Mouse (Mus musculus) splenic B cell, adult 2 months (primary cell): ENCODE data around the gene Nme3.

Experiments
- DNase-seq: peaks from one replicate; pipeline ENCODE4 v3.0.0-alpha.2; 2011; ENCODE audit warnings: low read depth, low spot score
- H3K27me3 ChIP-seq: 2 replicates; pipeline ENCODE4 v1.6.1; 2012; ENCODE audit warnings: mild to moderate bottlenecking, low read length, moderate library complexity, mixed read lengths; ENCODE audit not compliant: control insufficient read depth, poor library complexity, insufficient read depth, severe bottlenecking
- H3K36me3 ChIP-seq: 2 replicates; pipeline ENCODE4 v1.6.1; 2012; ENCODE audit warnings: mild to moderate bottlenecking, low read length, moderate library complexity, mixed read lengths; ENCODE audit not compliant: control insufficient read depth, poor library complexity, insufficient read depth, severe bottlenecking

Nme3 gene

GRCm38 (mm10) chr17:24896241-24896992, at the start of gene Nme3:
TSS of gene Nme3 (plus strand) at chr17:24896500.
- Histone ChIP-seq H3K36me3 (peaks cover 2% of the 10 kb centered on the region; the same call in 1 of the 2 replicates), H3K27me3 (no peaks in the 10 kb centered on the region)
- DNase-seq: peak; percentile 69

GRCm38 (mm10) chr17:24847386-24847785, 48.9 kb upstream of the Nme3 start:
- no peaks in the 10 kb centered on the region for H3K36me3 ChIP-seq
- peaks cover 2% of the 10 kb centered on the region; the same call in 1 of the 2 replicates for H3K27me3 ChIP-seq
- DNase-seq: no peak

GRCm38 (mm10) chr17:24848600-24849031, 47.7 kb upstream of the Nme3 start:
- DNase-seq: no peak
- Histone ChIP-seq H3K36me3 (peaks cover 2% of the 10 kb centered on the region), H3K27me3 (peaks cover 2% of the 10 kb centered on the region; the same call in 1 of the 2 replicates)

- no peak for DNase-seq
- peaks cover 2% of the 10 kb centered on the region; the same call in 1 of the 2 replicates for H3K27me3 ChIP-seq
Observed at GRCm38 (mm10) chr17:24849733-24850064, 46.6 kb upstream of the Nme3 start.

GRCm38 (mm10) chr17:24850065-24850772, 46.1 kb upstream of the Nme3 start, which contains the start of gene Fahd1:
TSS of gene Fahd1 (minus strand) at chr17:24850364.
- H3K27me3 ChIP-seq: peaks cover under 1% of the 10 kb centered on the region; the same call in 1 of the 2 replicates
- DNase-seq: peak; percentile 98
- peaks cover 7% of the 10 kb centered on the region for H3K36me3 ChIP-seq

More at GRCm38 (mm10) chr17:24849733-24850064, 46.6 kb upstream of the Nme3 start:
- H3K36me3 ChIP-seq: peaks cover 7% of the 10 kb centered on the region

- DNase-seq: no peak
- H3K27me3 ChIP-seq: no peaks in the 10 kb centered on the region
- peaks cover 7% of the 10 kb centered on the region for H3K36me3 ChIP-seq
Observed at GRCm38 (mm10) chr17:24850773-24851127, 45.5 kb upstream of the Nme3 start.

GRCm38 (mm10) chr17:24851381-24852125, 44.7 kb upstream of the Nme3 start:
- Histone ChIP-seq H3K27me3 (no peaks in the 10 kb centered on the region), H3K36me3 (peaks cover 7% of the 10 kb centered on the region)
- DNase-seq: no peak

- no peak for DNase-seq
- peaks cover 12% of the 10 kb centered on the region for H3K36me3 ChIP-seq
- H3K27me3 ChIP-seq: no peaks in the 10 kb centered on the region
Observed at GRCm38 (mm10) chr17:24855838-24856464, 40.3 kb upstream of the Nme3 start.

GRCm38 (mm10) chr17:24856589-24856988, 39.7 kb upstream of the Nme3 start:
- no peaks in the 10 kb centered on the region for H3K27me3 ChIP-seq
- H3K36me3 ChIP-seq: peaks cover 12% of the 10 kb centered on the region

GRCm38 (mm10) chr17:24857831-24858470, 38.3 kb upstream of the Nme3 start:
- DNase-seq: no peak

More at GRCm38 (mm10) chr17:24856589-24856988, 39.7 kb upstream of the Nme3 start:
- DNase-seq: no peak

GRCm38 (mm10) chr17:24858967-24859366, 37.3 kb upstream of the Nme3 start:
- DNase-seq: no peak
- peaks cover 14% of the 10 kb centered on the region for H3K36me3 ChIP-seq
- no peaks in the 10 kb centered on the region for H3K27me3 ChIP-seq

More at GRCm38 (mm10) chr17:24857831-24858470, 38.3 kb upstream of the Nme3 start:
- Histone ChIP-seq H3K36me3 (peaks cover 15% of the 10 kb centered on the region), H3K27me3 (no peaks in the 10 kb centered on the region)

- no peak for DNase-seq
- no peaks in the 10 kb centered on the region for H3K27me3 ChIP-seq
- H3K36me3 ChIP-seq: peaks cover 10% of the 10 kb centered on the region
Observed at GRCm38 (mm10) chr17:24860076-24860475, 36.2 kb upstream of the Nme3 start.

- Histone ChIP-seq H3K36me3 (peaks cover 10% of the 10 kb centered on the region), H3K27me3 (no peaks in the 10 kb centered on the region)
- no peak for DNase-seq
Observed at GRCm38 (mm10) chr17:24861785-24862184, 34.5 kb upstream of the Nme3 start.

- Histone ChIP-seq H3K36me3 (peaks cover 8% of the 10 kb centered on the region; the same call in 1 of the 2 replicates), H3K27me3 (no peaks in the 10 kb centered on the region)
- no peak for DNase-seq
Observed at GRCm38 (mm10) chr17:24865776-24866175, 30.5 kb upstream of the Nme3 start, which contains the start of gene Igfals. TSS of gene Igfals (plus strand) at chr17:24865997.
